Mouse (Mus musculus) kidney, postnatal 36 days (tissue): Measurements from ENCODE around the gene Exo1.

Experiments
- DNase-seq, 2 experiments: peaks; one replicate each; pipeline ENCODE4 v3.0.0; 2021 to 2022; ENCODE audit warnings: mixed read lengths in 2 of 2

Gene Exo1

GRCm38 (mm10) chr1:175961786-175962185 is 81.4 kb downstream of the Exo1 start:
- no peak for DNase-seq
